Mouse (Mus musculus): ENCODE results near the gene Atp8a1.

DNA sequence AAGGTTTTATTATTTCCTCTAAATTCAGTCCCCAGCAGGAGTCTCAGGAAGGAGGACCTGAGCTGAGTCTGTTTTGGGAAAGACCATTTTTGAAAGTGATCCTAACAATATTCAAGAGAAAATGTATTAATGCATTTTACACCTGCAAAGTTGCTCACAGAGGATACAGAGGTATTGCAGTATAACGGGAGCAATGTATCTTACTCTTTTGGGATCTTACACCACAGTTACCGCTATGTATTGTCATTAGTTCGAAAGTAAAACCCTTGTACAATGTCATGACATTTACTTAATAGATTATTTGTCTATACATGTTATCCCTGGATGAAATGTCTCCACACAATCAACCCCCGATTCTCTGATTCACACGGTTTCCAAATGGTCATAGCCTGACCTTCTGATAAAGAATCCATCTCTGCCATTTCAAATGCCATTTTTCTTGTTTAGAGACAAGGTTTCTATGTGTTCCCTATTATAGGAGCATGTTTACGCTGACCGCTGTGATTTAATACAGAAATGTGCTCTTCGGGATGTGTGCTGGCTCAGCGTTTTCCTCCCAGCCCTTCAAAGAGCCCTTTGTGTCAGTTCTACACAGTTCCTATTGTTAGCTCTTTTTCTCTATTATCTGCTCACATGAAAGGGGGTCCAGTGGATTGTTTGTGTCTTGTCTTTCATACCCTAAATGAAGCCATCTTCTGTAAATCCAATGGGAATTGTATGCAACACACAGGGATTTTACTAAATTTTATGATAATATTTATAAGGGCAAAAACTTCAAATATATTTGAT, 37.4 kb upstream of the Atp8a1 start:
- no peak for TF ChIP-seq TCF12 (IDR thresholded peaks at IDR 0.05; ENCODE audit: low read depth, low read length)
- TF ChIP-seq CTCF (conservative IDR thresholded peaks at IDR 0.05 in 1 of 2, IDR thresholded peaks at IDR 0.05 in 1 of 2; ENCODE audit: low read depth in 2 of 2, low read length in 2 of 2) = no peak
- no peak for TF ChIP-seq POLR2A (IDR thresholded peaks at IDR 0.05; ENCODE audit: low read depth, low read length)
- no peak for TF ChIP-seq USF2 (conservative IDR thresholded peaks at IDR 0.05; ENCODE audit: low read depth, low read length)

All from CH12.LX (cell line).